Mouse (Mus musculus) ES-E14 (cell line): ENCODE data around the gene Ampd3. TPM values are rescaled to one million over a fixed set of nuclear protein-coding genes. Genes with fewer than 3 reads are reported as not detected.

Experiments used
- DNase-seq: peaks from one replicate; pipeline ENCODE4 v3.0.0-alpha.2; 2013; ENCODE audit warnings: low read depth, low spot score
- H3K27ac ChIP-seq: 2 replicates; pipeline ENCODE4 v1.5.1; 2012; ENCODE audit warnings: low read depth, mild to moderate bottlenecking, low read length, moderate library complexity, mixed read lengths; ENCODE audit not compliant: poor library complexity, insufficient read depth, severe bottlenecking
- H3K36me3 ChIP-seq: 2 replicates; pipeline ENCODE4 v1.6.1; 2012; ENCODE audit warnings: mild to moderate bottlenecking, low read length, moderate library complexity, mixed read lengths; ENCODE audit not compliant: control insufficient read depth, poor library complexity, insufficient read depth, severe bottlenecking
- H3K4me1 ChIP-seq, 2 experiments: fragments of 150-350 bp in 1 of 2; sonication (generic) in 1 of 2; 2 replicates each; pipeline ENCODE4 v1.6.1; 2012; ENCODE audit warnings: low read length in 2 of 2, mild to moderate bottlenecking in 1 of 2, mixed read lengths in 1 of 2; ENCODE audit not compliant: control insufficient read depth in 2 of 2, insufficient read depth in 2 of 2, poor library complexity in 1 of 2
- H3K4me3 ChIP-seq, 2 experiments: fragments of 150-350 bp in 1 of 2; sonication (generic) in 1 of 2; 2 replicates each; pipeline ENCODE4 v1.5.1; 2012; ENCODE audit warnings: low read length in 2 of 2, low read depth in 1 of 2, mild to moderate bottlenecking in 1 of 2, mixed read lengths in 1 of 2; ENCODE audit not compliant: insufficient read depth in 1 of 2, poor library complexity in 1 of 2, severe bottlenecking in 1 of 2
- H3K9ac ChIP-seq: 2 replicates; pipeline ENCODE4 v1.6.1; 2012; ENCODE audit warnings: low read depth, mild to moderate bottlenecking, low read length, mixed read lengths; ENCODE audit not compliant: poor library complexity, insufficient read depth, severe bottlenecking
- H3K9me3 ChIP-seq: fragments of 150-350 bp; sonication (generic); 2 replicates; pipeline ENCODE4 v1.6.1; 2012; ENCODE audit warnings: low read depth, mild to moderate bottlenecking, low read length; ENCODE audit not compliant: control insufficient read depth, insufficient read depth
- CHD2 ChIP-seq: IDR thresholded peaks from 2 replicates; pipeline ENCODE4 v1.6.1; 2014; ENCODE audit warnings: mild to moderate bottlenecking, low read depth, low read length, inconsistent platforms
- HCFC1 ChIP-seq: IDR thresholded peaks from 2 replicates; pipeline ENCODE4 v1.6.1; 2012; ENCODE audit warnings: low read length, inconsistent platforms, borderline replicate concordance; ENCODE audit not compliant: insufficient read depth
- MAFK ChIP-seq: IDR thresholded peaks from 2 replicates; pipeline ENCODE4 v1.6.1; 2014; ENCODE audit warnings: mild to moderate bottlenecking, low read depth, low read length, inconsistent platforms; ENCODE audit not compliant: insufficient read depth
- ZC3H11A ChIP-seq: IDR thresholded peaks from 2 replicates; pipeline ENCODE4 v1.6.1; 2012; ENCODE audit warnings: low read depth, mild to moderate bottlenecking, inconsistent platforms, low read length, borderline replicate concordance
- ZNF384 ChIP-seq: IDR thresholded peaks from 2 replicates; pipeline ENCODE4 v1.6.1; 2012; ENCODE audit warnings: low read depth, low read length, inconsistent platforms
- in situ Hi-C, 2 experiments: fragments of 600-800 bp; cut with MboI; formaldehyde crosslinking; loops; one replicate each; pipeline ENCODE4 v1.15.1; 2025; ENCODE audit warnings: low sequenced_read_pairs in 2 of 2, inconsistent platforms in 1 of 2; ENCODE audit not compliant: unreplicated experiment in 2 of 2
- total RNA-seq: library from RNA; depleted of rRNA; stranded (reverse); fragments of 300-350 nt; gene quantifications from 2 replicates; pipeline ENCODE4 v1.2.3, GENCODE M21; 2012

Ampd3 gene
- total RNA-seq, 1 experiment: 2.4 TPM

GRCm38 (mm10) chr7:110774674-110775073 lies 6.7 kb downstream of the Ampd3 start:
- peaks cover 7 to 22% of the 10 kb centered on the region in 2 experiments; a peak in 3 of 4 replicates for H3K4me1 ChIP-seq
- DNase-seq: no peak

GRCm38 (mm10) chr7:110777146-110778001 lies 9.4 kb downstream of the Ampd3 start:
- peak overlapping the region; percentile 28 to 35; a peak in 3 of 4 replicates for H3K4me3 ChIP-seq
- in situ Hi-C loops: no loop called here
- no peak for DNase-seq
- no peak overlapping the region for H3K27ac ChIP-seq
- H3K9ac ChIP-seq: peak overlapping the region; percentile 38; the same call in 1 of the 2 replicates
- peaks cover 2% of the 10 kb centered on the region; the same call in 1 of the 2 replicates for H3K36me3 ChIP-seq
- no peak for TF ChIP-seq CHD2
- H3K4me1 ChIP-seq: peaks cover 7 to 24% of the 10 kb centered on the region in 2 experiments
- no peaks in the 10 kb centered on the region for H3K9me3 ChIP-seq

More at GRCm38 (mm10) chr7:110774674-110775073, 6.7 kb downstream of the Ampd3 start:
- Histone ChIP-seq H3K9me3 (no peaks in the 10 kb centered on the region), H3K36me3 (peaks cover 2% of the 10 kb centered on the region; the same call in 1 of the 2 replicates), H3K9ac (no peak overlapping the region), H3K27ac (no peak overlapping the region), H3K4me3 (no peak overlapping the region)
- in situ Hi-C loops: no loop called here
- TF ChIP-seq MAFK (no peak), ZC3H11A (no peak), ZNF384 (no peak), HCFC1 (no peak), CHD2 (no peak)

- Histone ChIP-seq H3K27ac (no peak overlapping the region), H3K4me1 (peaks cover 8 to 18% of the 10 kb centered on the region in 2 experiments), H3K36me3 (peaks cover 2% of the 10 kb centered on the region; the same call in 1 of the 2 replicates), H3K4me3 (no peak overlapping the region), H3K9me3 (no peaks in the 10 kb centered on the region), H3K9ac (no peak overlapping the region)
- TF ChIP-seq CHD2 (no peak), MAFK (no peak), HCFC1 (no peak), ZC3H11A (no peak), ZNF384 (no peak)
- no peak for DNase-seq
- in situ Hi-C loops: no loop called here
These were observed 10.9 kb downstream of the Ampd3 start for GRCm38 (mm10) chr7:110778933-110779332.

- Histone ChIP-seq H3K4me1 (peaks cover 8 to 18% of the 10 kb centered on the region in 2 experiments), H3K27ac (no peak overlapping the region), H3K9me3 (no peaks in the 10 kb centered on the region), H3K4me3 (no peak overlapping the region), H3K9ac (no peak overlapping the region), H3K36me3 (no peaks in the 10 kb centered on the region)
- no peak for TF ChIP-seq HCFC1
- no peak for TF ChIP-seq ZNF384
- TF ChIP-seq MAFK: no peak
- TF ChIP-seq CHD2: no peak
- TF ChIP-seq ZC3H11A: no peak
- no peak for DNase-seq
- in situ Hi-C loops: no loop called here
These were observed 11.7 kb downstream of the Ampd3 start for GRCm38 (mm10) chr7:110779605-110780111.
